Mouse (Mus musculus) liver, postnatal 0 days (tissue): Measurements from ENCODE around the gene Grid2. TPM values are rescaled to one million over a fixed set of nuclear protein-coding genes. Genes with fewer than 3 reads are reported as not detected.

Experiments
- ATAC-seq: fragments of 200-750 bp; cut with Nextera tagmentation; 2 replicates; pipeline ENCODE4 v1.8.0; 2017; ENCODE audit warnings: mild to moderate bottlenecking, moderate library complexity
- DNase-seq: peaks from one replicate; pipeline ENCODE4 v3.0.0-alpha.2; 2016
- H3K27ac ChIP-seq: fragments of 300-500 bp; sonication (generic); 2 replicates; pipeline ENCODE4 v1.5.1; 2014; ENCODE audit warnings: antibody characterized with exemption, moderate library complexity, mild to moderate bottlenecking, low read depth
- H3K27me3 ChIP-seq: fragments of 300-500 bp; sonication (generic); 2 replicates; pipeline ENCODE4 v1.6.1; 2014; ENCODE audit warnings: low read length, control low read depth, mixed read lengths; ENCODE audit not compliant: insufficient read depth
- H3K36me3 ChIP-seq: fragments of 300-500 bp; sonication (generic); replicated peaks from 2 replicates; pipeline ENCODE4 v1.6.1; 2014; ENCODE audit warnings: mild to moderate bottlenecking, control low read depth, low read length, moderate library complexity, mixed read lengths; ENCODE audit not compliant: insufficient read depth
- H3K4me1 ChIP-seq: fragments of 300-500 bp; sonication (generic); 2 replicates; pipeline ENCODE4 v1.6.1; 2014; ENCODE audit warnings: antibody characterized with exemption, mild to moderate bottlenecking, control low read depth; ENCODE audit not compliant: insufficient read depth
- H3K4me2 ChIP-seq: fragments of 300-500 bp; sonication (generic); 2 replicates; pipeline ENCODE4 v1.6.1; 2014; ENCODE audit warnings: low read depth, mild to moderate bottlenecking, low read length, moderate library complexity, mixed read lengths
- H3K4me3 ChIP-seq: fragments of 300-500 bp; sonication (generic); 2 replicates; pipeline ENCODE4 v1.5.1; 2014; ENCODE audit warnings: low read depth, low read length
- H3K9ac ChIP-seq: fragments of 300-500 bp; sonication (generic); replicated peaks from 2 replicates; pipeline ENCODE4 v1.6.1; 2014; ENCODE audit warnings: mild to moderate bottlenecking, moderate library complexity
- H3K9me3 ChIP-seq: fragments of 300-500 bp; sonication (generic); 2 replicates; pipeline ENCODE4 v1.6.1; 2016; ENCODE audit warnings: mild to moderate bottlenecking, control low read depth, low read length, mixed read lengths
- CTCF ChIP-seq: sonication (generic); IDR thresholded peaks from 2 replicates; pipeline ENCODE4 v1.5.1; 2016; ENCODE audit warnings: antibody characterized with exemption, low read depth
- EP300 ChIP-seq: IDR thresholded peaks from 2 replicates; pipeline ENCODE4 v1.6.1; 2016; ENCODE audit warnings: antibody characterized with exemption, low read depth, mild to moderate bottlenecking
- WGBS: fragments of 180-500 bp; shearing (Covaris S2); extraction: QIAGEN DNeasy Blood & Tissue Kit; methylation state at CpG from one replicate; pipeline ENCODE4 v1.1.7; 2014; ENCODE audit not compliant: insufficient replicate concordance; 5-methylcytosine and 5-hydroxymethylcytosine counted together
- polyA plus RNA-seq: library from polyadenylated mRNA; unstranded; fragments of >200 nt; fragmentation: Nextera tagmentation; extraction: Ambion mirVana; gene quantifications from 2 replicates; pipeline ENCODE4 v1.2.1, GENCODE M21; 2015

Grid2 gene
- polyA plus RNA-seq, 1 experiment from 2014 or later, result not detected

DNA sequence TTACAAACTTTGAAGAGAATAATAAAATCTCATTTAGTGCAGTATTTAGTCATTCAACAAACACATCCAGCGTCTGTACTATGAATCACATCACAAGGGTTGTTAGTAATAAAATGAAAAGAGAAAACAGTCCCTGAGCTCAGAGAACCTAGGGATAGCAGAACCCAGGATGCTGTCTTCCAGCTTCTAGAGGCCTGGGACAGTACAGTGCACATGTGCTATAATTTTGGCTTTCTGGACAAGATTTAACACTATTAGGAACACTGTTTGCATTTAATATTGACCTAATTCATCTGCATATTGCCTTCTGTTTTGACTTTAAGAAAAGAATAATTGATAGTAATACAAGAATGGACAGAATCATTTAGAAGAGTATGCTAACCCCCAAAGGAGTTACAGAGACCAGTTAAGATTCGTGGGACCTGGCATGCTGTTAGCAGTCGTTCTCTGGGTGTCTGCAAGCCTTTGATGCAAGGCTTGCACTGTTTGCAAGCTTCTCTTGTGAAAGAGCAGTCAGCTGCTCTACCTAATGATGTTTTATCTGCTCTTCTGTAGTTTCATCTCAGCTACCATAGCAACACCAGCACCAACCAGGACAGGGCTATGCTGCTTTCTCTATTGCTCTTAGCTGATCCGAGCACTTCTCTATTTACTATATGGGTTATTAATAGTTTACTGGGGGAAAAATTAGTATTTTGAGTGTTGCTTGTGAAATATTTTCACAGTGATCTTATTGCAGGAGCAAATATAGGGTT, 1234.8 kb downstream of the Grid2 start:
- 65% methylated on average over 4 of the region's 4 CpGs for WGBS
- no peak for DNase-seq
- no peak for ATAC-seq
- Histone ChIP-seq H3K27me3 (no peaks in the 10 kb centered on the region), H3K4me2 (no peak overlapping the region), H3K36me3 (no peaks in the 10 kb centered on the region), H3K27ac (no peak overlapping the region), H3K9ac (no peak overlapping the region), H3K9me3 (no peaks in the 10 kb centered on the region), H3K4me3 (no peak overlapping the region), H3K4me1 (no peaks in the 10 kb centered on the region)
- TF ChIP-seq EP300, result no peak
- TF ChIP-seq CTCF, result no peak

DNA sequence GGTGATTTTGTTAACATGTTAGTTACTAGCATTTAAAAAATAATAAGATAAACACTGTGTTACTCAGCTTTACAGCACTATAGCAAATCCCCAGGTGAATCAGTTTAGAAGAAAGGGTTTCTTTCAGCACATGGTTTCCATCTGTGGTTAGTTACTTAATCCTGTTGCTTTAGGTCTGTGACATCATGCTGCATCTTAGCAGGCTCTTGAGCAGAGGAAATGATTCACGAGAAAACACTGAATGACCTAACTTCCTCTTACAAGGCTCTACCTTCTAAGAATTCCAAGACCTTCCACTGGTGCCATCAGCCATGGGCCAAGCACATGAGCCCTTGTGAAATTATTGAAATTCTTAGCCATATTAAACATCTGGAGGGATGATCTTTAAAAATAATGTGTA, 1248.7 kb downstream of the Grid2 start:
- H3K9me3 ChIP-seq, result no peaks in the 10 kb centered on the region
- H3K4me2 ChIP-seq, result no peak overlapping the region
- DNase-seq (no peak), ATAC-seq (no peak)
- no peaks in the 10 kb centered on the region for H3K36me3 ChIP-seq
- no peaks in the 10 kb centered on the region for H3K4me1 ChIP-seq
- no peak overlapping the region for H3K27ac ChIP-seq
- H3K9ac ChIP-seq, result no peak overlapping the region
- no peak overlapping the region for H3K4me3 ChIP-seq
- H3K27me3 ChIP-seq, result no peaks in the 10 kb centered on the region
- WGBS, result 26% methylated on average over 1 of the region's 1 CpGs
- no peak for TF ChIP-seq EP300
- TF ChIP-seq CTCF, result no peak

DNA sequence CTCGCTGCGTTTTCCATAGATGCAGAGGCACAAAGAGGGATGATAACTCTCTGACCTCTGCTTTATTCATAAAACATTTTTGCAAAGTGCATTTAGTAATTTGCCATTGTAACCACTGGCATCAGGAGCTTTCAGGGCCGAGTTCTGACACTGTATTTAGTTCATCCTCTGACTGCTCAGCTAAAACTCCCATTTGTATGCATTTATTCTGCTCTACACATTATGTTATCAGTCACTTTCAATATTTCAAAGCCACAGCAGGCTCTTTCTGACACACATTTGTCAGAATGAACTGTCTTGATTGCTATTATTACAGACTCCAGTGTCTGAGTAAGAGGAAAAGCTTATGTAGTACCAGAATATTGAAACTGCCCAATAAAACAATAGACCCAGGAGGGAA, 1286.5 kb downstream of the Grid2 start:
- Histone ChIP-seq H3K4me2 (no peak overlapping the region), H3K9me3 (no peaks in the 10 kb centered on the region), H3K27ac (no peak overlapping the region), H3K4me1 (no peaks in the 10 kb centered on the region), H3K27me3 (no peaks in the 10 kb centered on the region), H3K4me3 (no peak overlapping the region), H3K36me3 (no peaks in the 10 kb centered on the region), H3K9ac (no peak overlapping the region)
- no peak for TF ChIP-seq EP300
- no peak for TF ChIP-seq CTCF
- ATAC-seq (no peak), DNase-seq (no peak)
- WGBS, result 62% methylated on average over 3 of the region's 3 CpGs

DNA sequence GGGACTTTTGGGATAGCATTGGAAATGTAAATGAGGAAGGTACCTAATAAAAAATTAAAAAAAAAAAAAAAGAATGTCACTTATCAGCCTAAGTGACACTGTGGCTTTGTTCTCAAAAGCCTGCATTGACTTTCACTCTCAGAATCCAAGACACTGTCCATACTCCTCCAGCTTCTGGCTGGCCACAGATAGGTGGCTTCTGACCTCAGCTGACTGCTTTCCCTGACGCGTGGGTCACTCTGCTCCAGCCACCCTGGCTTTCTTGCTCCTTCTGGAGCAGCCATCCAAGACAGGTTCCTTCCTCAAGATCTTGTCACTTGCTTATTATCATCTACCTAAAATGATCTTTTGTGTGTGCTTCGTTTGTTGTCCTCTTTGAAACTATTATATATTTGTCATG, 1298.0 kb downstream of the Grid2 start:
- ATAC-seq (no peak), DNase-seq (no peak)
- no peak overlapping the region for H3K4me2 ChIP-seq
- H3K4me1 ChIP-seq, result no peaks in the 10 kb centered on the region
- no peak overlapping the region for H3K27ac ChIP-seq
- H3K36me3 ChIP-seq, result no peaks in the 10 kb centered on the region
- H3K9me3 ChIP-seq, result no peaks in the 10 kb centered on the region
- no peak overlapping the region for H3K4me3 ChIP-seq
- WGBS, result 79% methylated on average over 3 of the region's 3 CpGs
- H3K27me3 ChIP-seq, result no peaks in the 10 kb centered on the region
- H3K9ac ChIP-seq, result no peak overlapping the region
- TF ChIP-seq EP300 (no peak), CTCF (no peak)

DNA sequence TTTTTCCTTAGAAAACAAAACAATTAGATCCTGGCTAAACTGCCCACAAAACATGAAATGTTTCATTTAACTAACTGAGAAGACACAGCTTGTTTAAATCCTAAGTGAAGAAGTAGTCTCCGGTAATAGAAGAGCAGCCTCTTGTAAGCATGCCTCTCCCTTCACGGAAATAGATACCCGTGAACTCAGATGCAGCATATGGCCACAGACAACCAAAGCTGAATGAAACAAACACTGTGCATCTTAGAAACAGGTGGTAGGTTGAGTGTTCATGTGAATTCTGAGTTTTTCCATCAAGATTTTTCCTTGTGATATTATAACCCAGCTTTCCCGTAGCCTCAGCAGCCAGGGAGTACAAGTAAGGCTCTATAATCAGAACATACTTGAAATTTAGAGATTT, 1299.5 kb downstream of the Grid2 start:
- Histone ChIP-seq H3K4me3 (no peak overlapping the region), H3K4me1 (no peaks in the 10 kb centered on the region), H3K4me2 (no peak overlapping the region), H3K27ac (no peak overlapping the region), H3K36me3 (no peaks in the 10 kb centered on the region), H3K9ac (no peak overlapping the region), H3K9me3 (no peaks in the 10 kb centered on the region), H3K27me3 (no peaks in the 10 kb centered on the region)
- ATAC-seq (no peak), DNase-seq (no peak)
- 70% methylated on average over 4 of the region's 4 CpGs for WGBS
- TF ChIP-seq EP300 (no peak), CTCF (no peak)

DNA sequence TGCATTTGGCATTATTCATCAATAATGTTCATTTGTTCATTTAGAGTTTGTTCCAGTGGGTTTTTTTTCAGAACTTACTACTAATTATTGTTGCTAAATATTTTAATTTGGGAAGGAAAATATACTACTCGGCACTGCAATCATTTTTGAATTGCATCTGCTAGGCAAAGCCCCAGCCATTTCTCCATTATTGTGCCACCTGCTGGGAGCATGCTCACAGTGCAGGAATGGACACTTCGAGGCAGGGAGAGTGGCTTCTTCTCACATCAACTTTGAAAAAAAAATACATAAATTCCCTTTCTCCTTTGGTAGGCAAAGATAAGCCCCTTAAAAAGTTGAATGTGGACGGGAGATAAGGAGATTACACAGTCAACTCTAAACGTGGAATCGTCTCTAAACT, 1312.9 kb downstream of the Grid2 start:
- no peaks in the 10 kb centered on the region for H3K27me3 ChIP-seq
- 43% methylated on average over 5 of the region's 5 CpGs for WGBS
- no peaks in the 10 kb centered on the region for H3K9me3 ChIP-seq
- ATAC-seq (no peak), DNase-seq (no peak)
- H3K4me2 ChIP-seq, result no peak overlapping the region
- H3K9ac ChIP-seq, result no peak overlapping the region
- no peaks in the 10 kb centered on the region for H3K4me1 ChIP-seq
- H3K4me3 ChIP-seq, result no peak overlapping the region
- TF ChIP-seq CTCF (peak; percentile 35), EP300 (no peak)
- no peak overlapping the region for H3K27ac ChIP-seq
- no peaks in the 10 kb centered on the region for H3K36me3 ChIP-seq

DNA sequence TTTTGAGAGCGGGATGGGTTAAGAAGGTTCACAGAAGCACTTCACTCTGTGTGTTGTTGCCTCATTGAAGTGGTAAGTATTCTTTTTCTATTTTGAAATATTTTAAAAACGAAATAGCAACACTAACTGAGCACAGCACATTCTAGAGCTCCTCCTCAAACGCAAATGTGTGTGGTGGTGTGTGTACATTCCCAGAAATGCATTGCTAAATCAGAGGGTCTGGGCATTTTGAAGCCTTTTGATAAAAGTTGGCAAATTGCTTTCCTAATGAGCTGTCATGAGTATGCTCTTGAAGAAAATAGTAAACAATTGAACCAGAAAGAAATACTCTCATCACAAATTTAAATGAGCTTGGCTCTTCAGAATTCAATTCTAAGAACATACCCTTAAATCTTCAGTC, 1325.7 kb downstream of the Grid2 start:
- H3K9ac ChIP-seq, result no peak overlapping the region
- no peak for DNase-seq
- WGBS, result 59% methylated on average over 3 of the region's 3 CpGs

More for the DNA sequence above, 1325.7 kb downstream of the Grid2 start:
- Histone ChIP-seq H3K27me3 (no peaks in the 10 kb centered on the region), H3K36me3 (no peaks in the 10 kb centered on the region), H3K4me2 (no peak overlapping the region), H3K4me3 (no peak overlapping the region), H3K9me3 (no peaks in the 10 kb centered on the region), H3K4me1 (no peaks in the 10 kb centered on the region), H3K27ac (no peak overlapping the region)
- TF ChIP-seq EP300 (no peak), CTCF (no peak)
- no peak for ATAC-seq
